Comparison of ENCODE assay signal across 16 mouse cellular contexts in the genomic region with DNA sequence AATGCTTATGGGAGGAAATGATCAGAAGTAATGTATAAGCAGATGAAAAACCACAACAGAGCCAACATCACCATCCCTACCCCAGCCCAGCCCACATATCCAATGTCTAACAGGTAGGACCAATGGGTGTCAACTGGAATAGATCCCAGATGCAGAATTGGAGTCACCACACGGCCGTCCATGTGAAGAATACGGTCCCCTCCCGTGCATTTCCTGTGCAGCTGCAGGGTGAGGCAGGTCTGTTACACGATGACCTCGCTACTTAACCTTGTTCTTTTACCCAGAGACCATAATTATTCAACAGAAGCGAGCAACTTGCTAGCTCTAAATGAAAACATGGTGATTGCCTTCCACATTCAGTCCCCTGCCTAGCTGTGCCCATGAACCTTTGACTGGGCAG. TPM values are rescaled to one million over a fixed set of nuclear protein-coding genes. Genes with fewer than 3 reads are reported as not detected.
A peak's percentile ranks its signal among the peaks of the same experiment; 100 is the strongest.
DNase-seq lines count a peak whose midpoint lies in the region; ATAC-seq and TF ChIP-seq lines count a peak whose summit lies in the region.
"Had no signal": no experiment of that assay in that cellular context is flagged by ENCODE, and none has a peak within 500 bp of the region (broad histone marks: within the 10 kb centered on the region; RNA-seq: fewer than 3 reads in every experiment).

No protein-coding gene starts in this region.

- no peak overlapping the region for H3K4me3 ChIP-seq in midbrain, embryonic 11.5 days (ENCODE audit: low read depth, low read length)
- H3K4me3 ChIP-seq in midbrain, postnatal 0 days (ENCODE audit: low read depth, low read length): no peak overlapping the region
- H3K4me3 ChIP-seq: forebrain, embryonic 12.5 days; heart, embryonic 13.5 days; hindbrain, embryonic 13.5 days had no signal

- WGBS in midbrain, embryonic 11.5 days: 77% methylated on average over 7 of the region's 7 CpGs
- 76% methylated on average over 7 of the region's 7 CpGs for WGBS in midbrain, postnatal 0 days

- H3K9ac ChIP-seq in midbrain, embryonic 11.5 days (ENCODE audit: low read length): no peak overlapping the region
- H3K9ac ChIP-seq in midbrain, postnatal 0 days (replicated peaks; ENCODE audit: low read length, poor library complexity, severe bottlenecking): no peak overlapping the region
- H3K9ac ChIP-seq: forebrain, embryonic 12.5 days; heart, embryonic 13.5 days; hindbrain, embryonic 13.5 days had no signal

- H3K36me3 ChIP-seq in midbrain, embryonic 11.5 days (ENCODE audit: control insufficient read depth, insufficient read depth, low read length): no peaks in the 10 kb centered on the region
- no peaks in the 10 kb centered on the region for H3K36me3 ChIP-seq in midbrain, postnatal 0 days (ENCODE audit: insufficient read depth, low read length)
- H3K36me3 ChIP-seq: forebrain, embryonic 12.5 days; heart, embryonic 13.5 days; hindbrain, embryonic 13.5 days had no signal

- no peak for TF ChIP-seq CTCF in midbrain, postnatal 0 days (IDR thresholded peaks at IDR 0.05)

- no peak overlapping the region for H3K27ac ChIP-seq in midbrain, embryonic 11.5 days (ENCODE audit: low read depth, low read length)
- no peak overlapping the region for H3K27ac ChIP-seq in midbrain, postnatal 0 days (ENCODE audit: low read depth, low read length)
- H3K27ac ChIP-seq: forebrain, embryonic 12.5 days; heart, embryonic 13.5 days; hindbrain, embryonic 13.5 days had no signal

- no peaks in the 10 kb centered on the region for H3K4me1 ChIP-seq in midbrain, embryonic 11.5 days (ENCODE audit: control insufficient read depth, insufficient read depth, low read length)
- no peaks in the 10 kb centered on the region for H3K4me1 ChIP-seq in midbrain, postnatal 0 days (ENCODE audit: insufficient read depth, low read length)
- H3K4me1 ChIP-seq: forebrain, embryonic 12.5 days; heart, embryonic 13.5 days; hindbrain, embryonic 13.5 days had no signal

- no peaks in the 10 kb centered on the region for H3K27me3 ChIP-seq in midbrain, embryonic 11.5 days (ENCODE audit: control insufficient read depth, insufficient read depth, low read length)
- H3K27me3 ChIP-seq in midbrain, postnatal 0 days (ENCODE audit: insufficient read depth, low read length): no peaks in the 10 kb centered on the region
- H3K27me3 ChIP-seq: forebrain, embryonic 12.5 days; heart, embryonic 13.5 days had no signal

- no peak for ATAC-seq in midbrain, embryonic 11.5 days (ENCODE audit: low FRiP score)
- no peak for ATAC-seq in midbrain, postnatal 0 days (ENCODE audit: low FRiP score)
- 0 out of 2 replicates have a peak, but pooled peaks have one; percentile 17 for ATAC-seq in granulocyte monocyte progenitor cell, adult 5-6 weeks (replicated peaks; ENCODE audit: poor library complexity, severe bottlenecking)
- ATAC-seq: intestine, postnatal 0 days; midbrain, embryonic 16.5 days had no signal

- DNase-seq in embryo, embryonic 11 days: peak; percentile 21
- no peak for DNase-seq in embryo, embryonic 10 days (ENCODE audit: low spot score)
- DNase-seq in midbrain, embryonic 11.5 days (ENCODE audit: low spot score, missing footprints): peak; percentile 69
- no peak for DNase-seq in midbrain, postnatal 0 days (ENCODE audit: low spot score)
- DNase-seq in thymus, postnatal 36 days: peak; percentile 13 to 34
- no peak for DNase-seq in left cerebral cortex, adult 9 months (ENCODE audit: low spot score in 2 of 2)
- DNase-seq in layer of hippocampus, postnatal 36 days: no peak
- DNase-seq: cerebellum, postnatal 10 days; liver; lung, adult 2 months had no signal

- no peaks in the 10 kb centered on the region for H3K9me3 ChIP-seq in midbrain, embryonic 11.5 days (ENCODE audit: control insufficient read depth, low read length)
- H3K9me3 ChIP-seq in midbrain, postnatal 0 days (ENCODE audit: low read length): no peaks in the 10 kb centered on the region
- H3K9me3 ChIP-seq: forebrain, embryonic 12.5 days; heart, embryonic 13.5 days had no signal

- no peak overlapping the region for H3K4me2 ChIP-seq in midbrain, embryonic 11.5 days
- no peak overlapping the region for H3K4me2 ChIP-seq in midbrain, postnatal 0 days (ENCODE audit: low read depth, low read length, poor library complexity, severe bottlenecking)
- H3K4me2 ChIP-seq: forebrain, embryonic 12.5 days; heart, embryonic 13.5 days; hindbrain, embryonic 13.5 days had no signal

RNA-seq across cellular contexts. Expression of gene Foxo3, which starts 23.4 kb away (rescaled TPM):
- polyA plus RNA-seq in midbrain, embryonic 11.5 days (2014; fragmentation: Nextera tagmentation; extraction: Ambion mirVana): 4.0 and 4.6 TPM in 2 replicates
- total RNA-seq in midbrain, postnatal 0 days (2014; rRNA removed): 37.7 and 42.9 TPM in 2 replicates
- 6.5 and 6.6 TPM in 2 replicates for polyA plus RNA-seq in midbrain, postnatal 0 days (2015; fragmentation: Nextera tagmentation; extraction: Ambion mirVana)
- 15.7 and 20.5 TPM in 2 replicates for total RNA-seq in granulocyte monocyte progenitor cell, adult 5-6 weeks (2014; fragmentation: Nextera tagmentation)
- 23.3 and 25.3 TPM in 2 replicates for total RNA-seq in granulocyte monocyte progenitor cell, adult 5-6 weeks (2017)
- 10 to 100 TPM; 45.7 to 50.1 TPM for total RNA-seq in layer of hippocampus, postnatal 36 days (2021)

Comparison
In these comparisons a context has a peak if more than half of its experiments do, and no peak if none do; other contexts are left out.
1. DNase-seq: peak in embryo, embryonic 11 days (single experiment), midbrain, embryonic 11.5 days (single experiment) and thymus, postnatal 36 days (2 of 2); none in embryo, embryonic 10 days (single experiment), midbrain, postnatal 0 days (single experiment), left cerebral cortex, adult 9 months (0 of 2) and layer of hippocampus, postnatal 36 days (0 of 2).